In the genomic region with DNA sequence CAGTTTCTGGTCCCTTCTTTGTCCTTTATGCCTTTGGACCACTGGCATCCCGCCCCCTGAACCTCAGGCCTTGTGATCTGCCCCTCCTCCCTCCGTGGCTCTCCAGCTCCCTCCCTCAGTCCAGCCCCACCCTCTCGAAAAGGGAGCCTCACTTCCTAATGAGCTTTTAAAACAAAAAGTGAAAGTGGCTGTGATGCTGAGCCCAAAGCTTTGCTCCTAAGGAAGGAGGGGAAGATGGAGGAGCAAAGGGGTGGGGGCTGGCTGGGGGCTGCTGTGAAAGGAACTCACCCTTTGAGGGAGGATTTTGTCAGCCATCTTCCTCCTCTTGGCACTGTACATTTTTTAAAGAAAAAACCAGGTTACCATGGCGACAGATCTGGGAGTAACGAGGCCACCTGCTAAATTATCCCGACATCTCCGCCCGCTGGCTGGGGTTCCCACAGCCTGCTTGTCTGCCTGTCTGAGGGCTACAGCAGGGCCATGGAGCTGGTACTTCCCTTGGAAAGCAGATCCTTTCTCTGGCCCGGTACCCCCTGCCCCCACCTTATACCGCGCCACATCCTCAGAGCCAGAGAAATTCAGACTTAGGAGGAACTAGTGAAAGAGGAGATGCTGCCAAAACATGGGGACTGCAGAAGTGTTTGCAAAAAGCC, we compare ENCODE assay signal across 8 mouse cellular contexts. TPM values are rescaled to one million over a fixed set of nuclear protein-coding genes. Genes with fewer than 3 reads are reported as not detected.
DNase-seq lines count a peak whose midpoint lies in the region; ATAC-seq and TF ChIP-seq lines count a peak whose summit lies in the region.
"Had no signal": no experiment of that assay in that cellular context is flagged by ENCODE, and none has a peak within 500 bp of the region (broad histone marks: within the 10 kb centered on the region; RNA-seq: fewer than 3 reads in every experiment).

No protein-coding gene starts in this region.

- no peak for TF ChIP-seq POLR2A in lung, adult 2 months (IDR thresholded peaks at IDR 0.05; ENCODE audit: borderline replicate concordance, extremely low read depth, low read depth, low read length)
- no peak for TF ChIP-seq POLR2A in myocyte (IDR thresholded peaks at IDR 0.05; ENCODE audit: insufficient read length, low read depth)

- no peak for DNase-seq in lung, adult 2 months
- DNase-seq in lung, postnatal 0 days (ENCODE audit: low spot score), result no peak
- DNase-seq in embryo, embryonic 10 days (ENCODE audit: low spot score), result peak; percentile 69
- peak; percentile 33 for DNase-seq in heart, postnatal 25 days (ENCODE audit: low spot score)
- DNase-seq in left cerebral cortex, adult 2 months (ENCODE audit: extremely low spot score in 1 of 2, low spot score in 2 of 2), result peak in 1 of 2 experiments; percentile 67
- no peak for DNase-seq in ovary, postnatal 36 days (ENCODE audit: low spot score)
- DNase-seq: liver, embryonic 13.5 days had no signal

- TF ChIP-seq EP300 in lung, postnatal 0 days (IDR thresholded peaks at IDR 0.05), result no peak

- TF ChIP-seq CTCF in lung, adult 2 months (IDR thresholded peaks at IDR 0.05; ENCODE audit: insufficient read depth, low read length), result no peak
- no peak for TF ChIP-seq CTCF in lung, postnatal 0 days (IDR thresholded peaks at IDR 0.05)
- no peak for TF ChIP-seq CTCF in left cerebral cortex, adult 2 months (IDR thresholded peaks at IDR 0.05)

- no peaks in the 10 kb centered on the region for H3K9me3 ChIP-seq in lung, postnatal 0 days (ENCODE audit: low read length)
- H3K9me3 ChIP-seq: liver, embryonic 13.5 days had no signal

- no peak overlapping the region for H3K27ac ChIP-seq in lung, postnatal 0 days (ENCODE audit: low read length)
- peak overlapping the region; percentile 93 for H3K27ac ChIP-seq in left cerebral cortex, adult 2 months
- H3K27ac ChIP-seq: liver, embryonic 13.5 days had no signal

- no peak overlapping the region for H3K9ac ChIP-seq in lung, postnatal 0 days (replicated peaks; ENCODE audit: low read depth)
- H3K9ac ChIP-seq: liver, embryonic 13.5 days had no signal

- no peak overlapping the region for H3ac ChIP-seq in myocyte (ENCODE audit: control insufficient read depth, insufficient read length)

- no peaks in the 10 kb centered on the region for H3K27me3 ChIP-seq in lung, postnatal 0 days (replicated peaks; ENCODE audit: insufficient read depth, low read length)
- no peaks in the 10 kb centered on the region for H3K27me3 ChIP-seq in myocyte (ENCODE audit: control insufficient read depth, insufficient read depth, insufficient read length)

- WGBS in lung, adult 2 months, result 30% methylated on average over 11 of the region's 11 CpGs
- 34% methylated on average over 11 of the region's 11 CpGs for WGBS in lung, postnatal 0 days

- peak overlapping the region; percentile 6 for H3K4me3 ChIP-seq in lung, adult 2 months (replicated peaks; ENCODE audit: extremely low read depth, low read depth, low read length)
- H3K4me3 ChIP-seq in lung, postnatal 0 days (ENCODE audit: low read depth, low read length), result no peak overlapping the region
- peak overlapping the region; percentile 27 for H3K4me3 ChIP-seq in left cerebral cortex, adult 2 months
- H3K4me3 ChIP-seq in myocyte, result no peak overlapping the region
- H3K4me3 ChIP-seq: liver, embryonic 13.5 days had no signal

- peaks cover 10% of the 10 kb centered on the region; the same call in 1 of the 2 replicates for H3K36me3 ChIP-seq in lung, postnatal 0 days (ENCODE audit: insufficient read depth, low read length)
- H3K36me3 ChIP-seq in myocyte (ENCODE audit: control insufficient read depth, insufficient read depth), result peaks cover 4% of the 10 kb centered on the region
- H3K36me3 ChIP-seq: liver, embryonic 13.5 days had no signal

- peaks cover 11% of the 10 kb centered on the region for H3K4me1 ChIP-seq in lung, adult 2 months (ENCODE audit: control insufficient read depth, insufficient read depth, low read length)
- H3K4me1 ChIP-seq in lung, postnatal 0 days (ENCODE audit: insufficient read depth, low read depth, low read length), result peaks cover 13% of the 10 kb centered on the region; the same call in 1 of the 2 replicates

- intact Hi-C loops in heart, postnatal 25 days (cut with DNase I), result loop anchor here (5.0 kb wide), 2 partner anchors 64 to 84 kb away; no protein-coding TSS in a partner anchor
- intact Hi-C loops in left cerebral cortex, adult 2 months (cut with DNase I), result loop anchor here (1.0 kb wide), 1 partner anchor 9 kb away; no protein-coding TSS in a partner anchor

- ATAC-seq in lung, postnatal 0 days, result no peak

- H3K79me2 ChIP-seq in myocyte (ENCODE audit: control insufficient read depth, insufficient read depth), result peaks cover 10% of the 10 kb centered on the region

- H3K4me2 ChIP-seq in lung, postnatal 0 days (replicated peaks; ENCODE audit: low read depth, low read length), result no peak overlapping the region
- peak overlapping the region; percentile 53 for H3K4me2 ChIP-seq in myocyte (ENCODE audit: low read depth)
- H3K4me2 ChIP-seq: liver, embryonic 13.5 days had no signal

TF ChIP-seq in myocyte, 11 proteins besides CTCF, POLR2A, EP300 and RAD21:
- no peak for TF ChIP-seq E2F4 (IDR thresholded peaks at IDR 0.05; ENCODE audit: insufficient read depth)
- TF ChIP-seq MYOG (IDR thresholded peaks at IDR 0.05; ENCODE audit: control insufficient read depth in 1 of 3, insufficient read depth in 1 of 3, insufficient read length in 2 of 3, low read depth in 2 of 3), result no peak
- TF ChIP-seq MYOD1 (IDR thresholded peaks at IDR 0.05; ENCODE audit: control insufficient read depth in 1 of 3, insufficient read length in 2 of 3, low read depth in 2 of 3), result no peak

RNA-seq across cellular contexts. Expression of a gene that starts 10.1 kb away (rescaled TPM):
- 39.3 and 47.2 TPM in 2 replicates for polyA plus RNA-seq in lung, adult 2 months (2012; rRNA removed)
- 18.3 and 22.5 TPM in 2 replicates for polyA plus RNA-seq in lung, postnatal 0 days (2015; fragmentation: Nextera tagmentation; extraction: Ambion mirVana)
- total RNA-seq in heart, postnatal 25 days (2021), result 1 to 10 TPM; 7.8 to 9.7 TPM
- total RNA-seq in left cerebral cortex, adult 2 months (2021), result 10 to 100 TPM; 72.6 to 78.4 TPM
- 39.5 TPM for polyA plus RNA-seq in myocyte (2012; fragmentation: generic; extraction: Trizol)

RNA-seq across cellular contexts. Expression of a gene that starts 19.4 kb away (rescaled TPM):
- polyA plus RNA-seq in lung, adult 2 months (2012; rRNA removed), result 43.6 and 48.7 TPM in 2 replicates
- polyA plus RNA-seq in lung, postnatal 0 days (2015; fragmentation: Nextera tagmentation; extraction: Ambion mirVana), result 47.7 TPM in 2 replicates
- total RNA-seq in heart, postnatal 25 days (2021), result 10 to 100 TPM; 48.0 to 53.2 TPM
- total RNA-seq in left cerebral cortex, adult 2 months (2021), result 10 to 100 TPM; 82.4 to 89.0 TPM
- polyA plus RNA-seq in myocyte (2012; fragmentation: generic; extraction: Trizol), result 137 TPM

RNA-seq across cellular contexts. Expression of a gene that starts 27.6 kb away (rescaled TPM):
- 21.3 and 22.2 TPM in 2 replicates for polyA plus RNA-seq in lung, adult 2 months (2012; rRNA removed)
- polyA plus RNA-seq in lung, postnatal 0 days (2015; fragmentation: Nextera tagmentation; extraction: Ambion mirVana), result 8.0 and 12.1 TPM in 2 replicates
- total RNA-seq in heart, postnatal 25 days (2021), result 10 to 100 TPM; 69.0 to 69.3 TPM
- 10 to 100 TPM; 90.4 to 97.4 TPM for total RNA-seq in left cerebral cortex, adult 2 months (2021)
- polyA plus RNA-seq in myocyte (2012; fragmentation: generic; extraction: Trizol), result 128 TPM

RNA-seq across cellular contexts. Expression of a gene that starts 40.0 kb away (rescaled TPM):
- polyA plus RNA-seq in lung, adult 2 months (2012; rRNA removed), result not detected in 2 replicates
- polyA plus RNA-seq in lung, postnatal 0 days (2015; fragmentation: Nextera tagmentation; extraction: Ambion mirVana), result not detected in 2 replicates
- total RNA-seq in heart, postnatal 25 days (2021), result not detected
- under 1 TPM in 1 of 2 experiments, not detected in 1; 0.14 TPM for total RNA-seq in left cerebral cortex, adult 2 months (2021)
- polyA plus RNA-seq in myocyte (2012; fragmentation: generic; extraction: Trizol), result not detected
- polyA plus RNA-seq: liver, embryonic 13.5 days had no signal

RNA-seq across cellular contexts. Expression of a gene that starts 55.9 kb away (rescaled TPM):
- 2.2 and 4.9 TPM in 2 replicates for polyA plus RNA-seq in lung, adult 2 months (2012; rRNA removed)
- 0.21 and 0.29 TPM in 2 replicates for polyA plus RNA-seq in lung, postnatal 0 days (2015; fragmentation: Nextera tagmentation; extraction: Ambion mirVana)
- 10 to 100 TPM; 85.1 to 85.9 TPM for total RNA-seq in heart, postnatal 25 days (2021)
- total RNA-seq in left cerebral cortex, adult 2 months (2021), result not detected
- 0.77 TPM for polyA plus RNA-seq in myocyte (2012; fragmentation: generic; extraction: Trizol)

Comparison
In these comparisons a context has a peak if more than half of its experiments do, and no peak if none do; other contexts are left out.
1. H3K4me3 ChIP-seq: peak in lung, adult 2 months (single experiment) and left cerebral cortex, adult 2 months (single experiment); none in lung, postnatal 0 days (single experiment) and myocyte (single experiment).
2. DNase-seq: peak in embryo, embryonic 10 days (single experiment) and heart, postnatal 25 days (single experiment); none in lung, adult 2 months (single experiment), lung, postnatal 0 days (single experiment) and ovary, postnatal 36 days (single experiment).